ENCODE assay signal across 10 mouse cellular contexts in genomic region chr5:41266731-41267130, GRCm38 (mm10).
"Had no signal": no experiment of that assay in that cellular context is flagged by ENCODE, and none has a peak within 500 bp of the region (broad histone marks: within the 10 kb centered on the region; RNA-seq: fewer than 3 reads in every experiment).

No protein-coding gene starts in this region.

- DNase-seq: liver; liver, embryonic 13.5 days; liver, postnatal 0 days; lung, adult 18-20 months; lung, adult 2 months; lung, postnatal 10 days; lung, postnatal 14 days; lung, postnatal 36 days; lung, postnatal 4 days; midbrain, embryonic 14.5 days had no signal
